In the genomic region with DNA sequence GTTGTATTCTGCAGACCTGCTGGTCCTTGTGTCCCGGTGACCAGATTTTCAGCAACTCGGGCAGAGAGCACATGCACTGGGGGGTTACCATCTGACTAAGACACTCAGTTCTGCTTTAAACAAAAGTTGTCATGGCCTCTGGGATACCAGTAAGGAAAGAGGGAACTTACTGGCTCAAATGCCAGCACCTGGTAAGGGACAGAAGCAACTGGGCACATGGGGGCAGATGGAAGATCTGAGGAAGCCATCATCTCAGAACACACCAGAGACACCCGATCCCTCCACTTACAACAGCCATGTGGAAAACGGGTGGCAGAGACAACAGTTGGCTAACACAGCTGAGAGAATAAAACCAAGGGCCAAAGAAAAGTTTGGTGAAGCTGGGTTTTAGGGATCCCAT, we compare ENCODE assay signal across 21 mouse cellular contexts.
A peak's percentile ranks its signal among the peaks of the same experiment; 100 is the strongest.
DNase-seq lines count a peak whose midpoint lies in the region; ATAC-seq and TF ChIP-seq lines count a peak whose summit lies in the region.
"Had no signal": no experiment of that assay in that cellular context is flagged by ENCODE, and none has a peak within 500 bp of the region (broad histone marks: within the 10 kb centered on the region; RNA-seq: fewer than 3 reads in every experiment).

No protein-coding gene starts in this region.

- no peaks in the 10 kb centered on the region for H3K4me1 ChIP-seq in embryonic facial prominence, embryonic 14.5 days (ENCODE audit: control insufficient read depth, insufficient read depth, low read length)
- no peaks in the 10 kb centered on the region for H3K4me1 ChIP-seq in embryonic facial prominence, embryonic 10.5 days
- no peaks in the 10 kb centered on the region for H3K4me1 ChIP-seq in cerebellum, adult 2 months (ENCODE audit: control insufficient read depth, insufficient read depth, low read length)

- no peak overlapping the region for H3K9ac ChIP-seq in embryonic facial prominence, embryonic 14.5 days (ENCODE audit: low read depth, low read length)

- H3K4me3 ChIP-seq in embryonic facial prominence, embryonic 14.5 days (ENCODE audit: low read depth, low read length), result no peak overlapping the region
- no peak overlapping the region for H3K4me3 ChIP-seq in embryonic facial prominence, embryonic 10.5 days
- H3K4me3 ChIP-seq in myocyte, result no peak overlapping the region
- H3K4me3 ChIP-seq in cerebellum, adult 2 months (replicated peaks; ENCODE audit: insufficient read depth, low read depth, low read length), result no peak overlapping the region

- TF ChIP-seq POLR2A in myocyte (IDR thresholded peaks at IDR 0.05; ENCODE audit: insufficient read length, low read depth), result no peak
- TF ChIP-seq POLR2A in cerebellum, adult 2 months (IDR thresholded peaks at IDR 0.05; ENCODE audit: borderline replicate concordance, insufficient read depth, low read length), result no peak

- no peaks in the 10 kb centered on the region for H3K79me2 ChIP-seq in myocyte (ENCODE audit: control insufficient read depth, insufficient read depth)

- no peak for ATAC-seq in embryonic facial prominence, embryonic 14.5 days (ENCODE audit: low read depth)
- ATAC-seq: activated CD4-positive, CD25-positive, alpha-beta regulatory T cell, adult 4 months; CD4-positive, CD25-positive, alpha-beta regulatory T cell, adult 4 months; Patski had no signal

- H3K27ac ChIP-seq in embryonic facial prominence, embryonic 14.5 days (replicated peaks; ENCODE audit: low read depth, low read length), result no peak overlapping the region
- no peak overlapping the region for H3K27ac ChIP-seq in embryonic facial prominence, embryonic 10.5 days (replicated peaks)
- H3K27ac ChIP-seq in cerebellum, adult 2 months (ENCODE audit: insufficient read depth, low read length), result no peak overlapping the region

- no peaks in the 10 kb centered on the region for H3K27me3 ChIP-seq in embryonic facial prominence, embryonic 14.5 days (replicated peaks; ENCODE audit: control insufficient read depth, insufficient read depth, low read length)
- H3K27me3 ChIP-seq in embryonic facial prominence, embryonic 10.5 days (replicated peaks; ENCODE audit: low read depth, poor library complexity, severe bottlenecking), result no peaks in the 10 kb centered on the region
- H3K27me3 ChIP-seq in myocyte (ENCODE audit: control insufficient read depth, insufficient read depth, insufficient read length), result no peaks in the 10 kb centered on the region
- H3K27me3 ChIP-seq in cerebellum, adult 2 months (ENCODE audit: control insufficient read depth, insufficient read depth, low read length), result no peaks in the 10 kb centered on the region
- H3K27me3 ChIP-seq: CH12.LX, Patski had no signal

- TF ChIP-seq CTCF in cerebellum, adult 2 months (IDR thresholded peaks at IDR 0.05; ENCODE audit: borderline replicate concordance, insufficient read depth, low read depth, low read length), result no peak

- DNase-seq in embryonic facial prominence, embryonic 14.5 days (ENCODE audit: low spot score), result peak; percentile 13
- DNase-seq in embryonic facial prominence, embryonic 10.5 days (ENCODE audit: low spot score), result no peak
- peak; percentile 51 for DNase-seq in heart, adult 11 months
- DNase-seq in heart, postnatal 4 days, result no peak
- DNase-seq in cerebellum, adult 2 months, result no peak
- DNase-seq: adrenal gland, adult 2 months; adrenal gland, adult 8-10 months; adrenal gland, postnatal 10 days; adrenal gland, postnatal 14 days; adrenal gland, postnatal 25 days; adrenal gland, postnatal 36 days; B cell, adult 2 months; cerebellum, adult 11 months; cerebellum, adult 11-12 months; cerebellum, adult 18-20 months had no signal

- no peaks in the 10 kb centered on the region for H3K9me3 ChIP-seq in embryonic facial prominence, embryonic 14.5 days (ENCODE audit: control insufficient read depth, low read length)
- no peaks in the 10 kb centered on the region for H3K9me3 ChIP-seq in embryonic facial prominence, embryonic 10.5 days
- H3K9me3 ChIP-seq: G1E had no signal

- 78% methylated on average over 4 of the region's 4 CpGs for WGBS in embryonic facial prominence, embryonic 14.5 days
- WGBS in embryonic facial prominence, embryonic 10.5 days, result 87% methylated on average over 4 of the region's 4 CpGs
- WGBS in cerebellum, adult 2 months, result 82% methylated on average over 4 of the region's 4 CpGs

- no peak overlapping the region for H3ac ChIP-seq in myocyte (ENCODE audit: control insufficient read depth, insufficient read length)

- H3K36me3 ChIP-seq in embryonic facial prominence, embryonic 14.5 days (ENCODE audit: control insufficient read depth, insufficient read depth, low read length), result 0 out of 2 replicates have a peak, but pooled peaks cover 3% of the 10 kb centered on the region
- H3K36me3 ChIP-seq in embryonic facial prominence, embryonic 10.5 days (replicated peaks), result no peaks in the 10 kb centered on the region
- H3K36me3 ChIP-seq in myocyte (ENCODE audit: control insufficient read depth, insufficient read depth), result no peaks in the 10 kb centered on the region
- H3K36me3 ChIP-seq: G1E had no signal

- H3K4me2 ChIP-seq in embryonic facial prominence, embryonic 14.5 days (ENCODE audit: low read depth, low read length), result no peak overlapping the region
- H3K4me2 ChIP-seq in myocyte (ENCODE audit: low read depth), result no peak overlapping the region

TF ChIP-seq in myocyte, 11 proteins besides CTCF, POLR2A, EP300 and RAD21:
- TF ChIP-seq MYOG (IDR thresholded peaks at IDR 0.05; ENCODE audit: control insufficient read depth in 1 of 3, insufficient read depth in 1 of 3, insufficient read length in 2 of 3, low read depth in 2 of 3) (peak in 1 of 3 experiments; percentile 15), MAX (IDR thresholded peaks at IDR 0.05; ENCODE audit: low read depth) (no peak), MYOD1 (IDR thresholded peaks at IDR 0.05; ENCODE audit: control insufficient read depth in 1 of 3, insufficient read length in 2 of 3, low read depth in 2 of 3) (peak in 2 of 3 experiments; percentile 28 to 56)

Comparison
In these comparisons a context has a peak if more than half of its experiments do, and no peak if none do; other contexts are left out.
1. DNase-seq: peak in embryonic facial prominence, embryonic 14.5 days (single experiment) and heart, adult 11 months (single experiment); none in embryonic facial prominence, embryonic 10.5 days (single experiment), heart, postnatal 4 days (single experiment) and cerebellum, adult 2 months (0 of 2).